Mouse (Mus musculus) kidney, postnatal 0 days (tissue): ENCODE data around the gene Sik3. TPM values are rescaled to one million over a fixed set of nuclear protein-coding genes. Genes with fewer than 3 reads are reported as not detected.

Source experiments
- ATAC-seq: fragments of 200-750 bp; cut with Nextera tagmentation; replicated peaks from 2 replicates; pipeline ENCODE4 v1.8.0; 2017; ENCODE audit warnings: low read depth, moderate number of reproducible peaks, moderate TSS enrichment, moderate library complexity; ENCODE audit not compliant: low FRiP score
- DNase-seq: peaks from one replicate; pipeline ENCODE4 v3.0.0-alpha.2; 2016; ENCODE audit warnings: low spot score
- H3K27ac ChIP-seq: fragments of 300-500 bp; sonication (generic); 2 replicates; pipeline ENCODE4 v1.5.1; 2014; ENCODE audit warnings: mild to moderate bottlenecking
- H3K27me3 ChIP-seq: fragments of 300-500 bp; sonication (generic); 2 replicates; pipeline ENCODE4 v1.6.1; 2014; ENCODE audit warnings: low read length, mixed read lengths; ENCODE audit not compliant: insufficient read depth
- H3K36me3 ChIP-seq: fragments of 300-500 bp; sonication (generic); 2 replicates; pipeline ENCODE4 v1.6.1; 2014; ENCODE audit warnings: low read length, mixed read lengths; ENCODE audit not compliant: insufficient read depth
- H3K4me1 ChIP-seq: fragments of 300-500 bp; sonication (generic); replicated peaks from 2 replicates; pipeline ENCODE4 v1.6.1; 2014; ENCODE audit warnings: antibody characterized with exemption, low read length, mixed read lengths; ENCODE audit not compliant: insufficient read depth
- H3K4me2 ChIP-seq: fragments of 300-500 bp; sonication (generic); 2 replicates; pipeline ENCODE4 v1.6.1; 2014; ENCODE audit warnings: mild to moderate bottlenecking, low read length, moderate library complexity, mixed read lengths
- H3K4me3 ChIP-seq: fragments of 300-500 bp; sonication (generic); replicated peaks from 2 replicates; pipeline ENCODE4 v1.5.1; 2014; ENCODE audit warnings: low read depth, low read length
- H3K9ac ChIP-seq: fragments of 300-500 bp; sonication (generic); 2 replicates; pipeline ENCODE4 v1.6.1; 2014; ENCODE audit warnings: low read depth, low read length
- H3K9me3 ChIP-seq: fragments of 300-500 bp; sonication (generic); replicated peaks from 2 replicates; pipeline ENCODE4 v1.6.1; 2016; ENCODE audit warnings: low read length, inconsistent platforms, mixed read lengths
- CTCF ChIP-seq: IDR thresholded peaks from 2 replicates; pipeline ENCODE4 v1.5.1; 2016; ENCODE audit warnings: antibody characterized with exemption, low read depth, mild to moderate bottlenecking, moderate library complexity
- WGBS: fragments of 180-500 bp; shearing (Covaris S2); extraction: QIAGEN DNeasy Blood & Tissue Kit; methylation state at CpG from one replicate; pipeline ENCODE4 v1.1.7; 2014; 5-methylcytosine and 5-hydroxymethylcytosine counted together
- polyA plus RNA-seq: library from polyadenylated mRNA; unstranded; fragments of >200 nt; fragmentation: Nextera tagmentation; extraction: Ambion mirVana; gene quantifications from 2 replicates; pipeline ENCODE4 v1.2.1, GENCODE M21; 2015

The Sik3 gene
- polyA plus RNA-seq, 1 experiment from 2014 or later = 12.5 TPM

GRCm38 (mm10) chr9:46043626-46044025 lies 31.0 kb downstream of the Sik3 start:
- no peaks in the 10 kb centered on the region for H3K9me3 ChIP-seq
- no peak for ATAC-seq

DNA sequence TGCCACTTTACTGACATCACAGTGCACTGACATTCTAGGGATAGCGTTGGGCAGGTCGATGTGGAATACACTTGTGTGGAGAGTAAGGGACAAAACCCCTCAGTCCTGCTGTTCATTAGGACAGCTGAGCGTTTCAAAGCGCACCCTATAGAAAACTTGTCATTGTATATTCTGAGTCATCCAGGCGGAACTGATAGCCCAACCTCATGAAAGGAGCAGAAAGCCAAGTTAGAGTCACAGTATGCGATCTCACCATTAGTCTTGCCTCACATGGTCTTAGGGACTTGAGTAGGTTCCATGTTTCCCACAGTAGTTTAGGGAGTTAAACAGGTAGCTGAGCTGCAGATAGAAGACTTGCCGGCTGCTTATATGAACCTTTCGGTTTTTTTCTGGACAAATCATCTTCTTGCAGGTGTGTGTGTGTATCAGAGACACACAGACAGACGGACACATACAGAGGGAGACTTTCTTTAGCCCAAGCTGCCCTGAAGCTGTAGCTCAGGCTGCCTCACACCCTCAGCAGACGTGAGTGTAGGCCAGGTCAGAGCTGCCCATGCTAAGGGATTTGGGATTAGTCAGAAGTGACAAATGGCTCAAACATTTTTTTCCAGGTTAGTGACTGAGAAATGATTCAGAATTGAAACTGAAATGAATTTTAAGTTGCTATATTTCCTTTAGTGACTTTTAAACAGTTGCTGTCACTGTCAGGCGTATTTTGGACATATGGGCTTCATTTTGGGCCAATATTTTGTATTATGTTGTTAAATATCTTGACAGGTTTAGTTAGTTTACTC lies 34.3 kb downstream of the Sik3 start:
- TF ChIP-seq CTCF = no peak
- Histone ChIP-seq H3K4me2 (no peak overlapping the region), H3K27ac (no peak overlapping the region), H3K4me1 (0 out of 2 replicates have a peak, but pooled peaks cover 12% of the 10 kb centered on the region), H3K27me3 (no peaks in the 10 kb centered on the region), H3K36me3 (no peaks in the 10 kb centered on the region), H3K9me3 (no peaks in the 10 kb centered on the region), H3K9ac (no peak overlapping the region), H3K4me3 (no peak overlapping the region)
- no peak for ATAC-seq
- WGBS = 78% methylated on average over 11 of the region's 11 CpGs
- no peak for DNase-seq

More at GRCm38 (mm10) chr9:46043626-46044025, 31.0 kb downstream of the Sik3 start:
- Histone ChIP-seq H3K9ac (no peak overlapping the region), H3K27me3 (no peaks in the 10 kb centered on the region), H3K27ac (no peak overlapping the region), H3K4me3 (no peak overlapping the region), H3K36me3 (no peaks in the 10 kb centered on the region), H3K4me1 (0 out of 2 replicates have a peak, but pooled peaks cover 4% of the 10 kb centered on the region), H3K4me2 (no peak overlapping the region)
- TF ChIP-seq CTCF = no peak
- WGBS = 91% methylated on average over 8 of the region's 8 CpGs
- no peak for DNase-seq

DNA sequence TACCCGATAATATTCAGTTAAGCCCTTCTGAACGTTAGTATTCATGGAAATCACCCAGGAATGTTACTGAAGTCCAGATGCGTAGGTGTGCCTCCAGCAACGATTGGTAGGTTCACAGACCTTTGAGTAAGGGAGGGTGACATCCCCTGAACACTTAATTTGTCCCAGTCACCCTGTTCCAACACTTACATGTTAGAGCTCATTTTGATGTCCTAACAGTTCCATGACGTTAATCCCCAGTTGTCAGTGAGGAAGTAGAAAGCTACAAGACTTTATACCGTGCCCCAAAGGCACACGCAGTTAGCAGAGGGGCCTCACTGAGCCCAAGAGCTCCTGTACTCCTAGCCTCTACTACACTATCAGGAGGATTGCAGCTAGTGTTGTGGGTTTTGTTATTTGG lies 36.9 kb downstream of the Sik3 start:
- Histone ChIP-seq H3K9me3 (no peaks in the 10 kb centered on the region), H3K4me2 (no peak overlapping the region), H3K4me1 (peaks cover 17% of the 10 kb centered on the region; the same call in 1 of the 2 replicates), H3K9ac (no peak overlapping the region), H3K27me3 (no peaks in the 10 kb centered on the region), H3K4me3 (no peak overlapping the region), H3K36me3 (no peaks in the 10 kb centered on the region), H3K27ac (no peak overlapping the region)
- WGBS = 58% methylated on average over 7 of the region's 7 CpGs
- DNase-seq (no peak), ATAC-seq (no peak)
- no peak for TF ChIP-seq CTCF

- Histone ChIP-seq H3K4me1 (peaks cover 19% of the 10 kb centered on the region; the same call in 1 of the 2 replicates), H3K27me3 (no peaks in the 10 kb centered on the region), H3K27ac (peak overlapping the region; percentile 19; the same call in 1 of the 2 replicates), H3K9me3 (no peaks in the 10 kb centered on the region), H3K4me3 (no peak overlapping the region), H3K36me3 (no peaks in the 10 kb centered on the region), H3K4me2 (no peak overlapping the region), H3K9ac (no peak overlapping the region)
- WGBS = 62% methylated on average over 8 of the region's 8 CpGs
- ATAC-seq = no peak
- no peak for DNase-seq
- TF ChIP-seq CTCF = no peak
These were observed 37.6 kb downstream of the Sik3 start for GRCm38 (mm10) chr9:46050203-46050602.

DNA sequence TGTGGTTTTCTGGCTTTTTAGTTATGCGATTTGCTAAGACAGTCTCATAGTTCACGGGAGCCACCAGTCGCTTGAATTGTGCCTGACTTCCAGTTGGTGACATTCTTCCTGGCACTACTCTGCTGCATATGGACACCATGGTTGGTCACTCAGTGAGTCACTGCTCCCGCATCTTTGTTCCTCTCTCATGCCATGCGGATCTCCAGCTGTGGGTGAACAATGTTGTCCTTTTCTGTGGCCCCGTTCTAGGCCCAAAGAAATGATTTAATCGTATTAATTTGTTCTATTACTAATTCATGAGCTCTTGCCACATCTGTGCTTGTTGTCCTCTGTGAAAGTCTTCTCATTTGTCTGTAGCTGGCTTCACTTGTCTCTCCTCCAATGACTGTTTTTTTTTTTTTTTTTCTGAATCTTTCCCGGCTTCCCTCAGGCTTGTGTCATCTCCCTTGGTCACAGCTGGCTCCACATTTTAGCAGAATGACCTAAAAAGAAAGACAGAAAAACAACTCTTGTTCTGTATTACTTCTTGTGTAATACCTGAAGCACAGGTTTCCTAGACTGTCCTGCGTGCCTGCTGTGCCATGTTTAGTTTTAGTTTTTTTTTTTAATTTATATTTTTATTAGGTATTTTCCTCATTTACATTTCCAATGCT lies 40.5 kb downstream of the Sik3 start:
- Histone ChIP-seq H3K4me3 (no peak overlapping the region), H3K4me2 (no peak overlapping the region), H3K27me3 (no peaks in the 10 kb centered on the region), H3K9me3 (no peaks in the 10 kb centered on the region), H3K9ac (no peak overlapping the region), H3K27ac (no peak overlapping the region), H3K36me3 (no peaks in the 10 kb centered on the region), H3K4me1 (peaks cover 15% of the 10 kb centered on the region; the same call in 1 of the 2 replicates)
- ATAC-seq (no peak), DNase-seq (no peak)
- TF ChIP-seq CTCF = no peak
- 87% methylated on average over 9 of the region's 9 CpGs for WGBS

DNA sequence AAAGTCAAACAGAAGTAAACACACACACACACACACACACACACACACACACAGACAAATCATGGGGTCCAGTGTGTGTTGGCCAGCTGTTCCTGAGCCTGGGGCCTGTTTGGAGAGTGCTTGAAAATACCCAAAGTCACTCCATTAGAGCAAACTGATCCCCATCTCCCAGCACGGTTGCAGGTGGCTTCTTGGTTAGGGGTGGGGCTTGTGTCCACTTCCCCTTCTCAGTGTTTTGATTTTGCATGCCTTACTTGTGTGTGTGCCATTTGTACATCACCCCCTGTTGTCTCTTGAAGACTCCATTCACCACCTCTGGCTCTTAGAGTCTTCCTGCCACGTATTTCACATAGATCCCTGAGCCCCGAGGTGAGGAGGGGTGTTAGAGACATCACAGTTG lies 45.4 kb downstream of the Sik3 start:
- Histone ChIP-seq H3K36me3 (no peaks in the 10 kb centered on the region), H3K9me3 (no peaks in the 10 kb centered on the region), H3K9ac (no peak overlapping the region), H3K4me2 (no peak overlapping the region), H3K4me3 (no peak overlapping the region), H3K27ac (no peak overlapping the region), H3K27me3 (no peaks in the 10 kb centered on the region), H3K4me1 (peaks cover 10% of the 10 kb centered on the region; the same call in 1 of the 2 replicates)
- TF ChIP-seq CTCF = no peak
- WGBS = 91% methylated on average over 3 of the region's 3 CpGs
- DNase-seq (no peak), ATAC-seq (no peak)
